Mouse (Mus musculus) kidney, embryonic 16.5 days (tissue): ENCODE results near the gene Ankrd35. TPM values are rescaled to one million over a fixed set of nuclear protein-coding genes. Genes with fewer than 3 reads are reported as not detected.
A peak's percentile ranks its signal among the peaks of the same experiment; 100 is the strongest.

Source experiments
- ATAC-seq: fragments of 200-750 bp; cut with Nextera tagmentation; 2 replicates; pipeline ENCODE4 v1.8.0; 2017; ENCODE audit warnings: moderate TSS enrichment; ENCODE audit not compliant: low FRiP score, low TSS enrichment
- H3K27ac ChIP-seq: fragments of 300-500 bp; sonication (generic); 2 replicates; pipeline ENCODE4 v1.5.1; 2014; ENCODE audit warnings: low read length
- H3K27me3 ChIP-seq: fragments of 300-500 bp; sonication (generic); 2 replicates; pipeline ENCODE4 v1.6.1; 2014; ENCODE audit warnings: low read length, control low read depth, mixed read lengths; ENCODE audit not compliant: insufficient read depth
- H3K36me3 ChIP-seq: fragments of 300-500 bp; sonication (generic); 2 replicates; pipeline ENCODE4 v1.6.1; 2014; ENCODE audit warnings: low read length, control low read depth, mixed read lengths; ENCODE audit not compliant: insufficient read depth
- H3K4me1 ChIP-seq: fragments of 300-500 bp; sonication (generic); 2 replicates; pipeline ENCODE4 v1.6.1; 2014; ENCODE audit warnings: low read length, control low read depth, mixed read lengths; ENCODE audit not compliant: insufficient read depth
- H3K4me2 ChIP-seq: fragments of 300-500 bp; sonication (generic); replicated peaks from 2 replicates; pipeline ENCODE4 v1.6.1; 2014; ENCODE audit warnings: low read depth, low read length
- H3K4me3 ChIP-seq: fragments of 300-500 bp; sonication (generic); 2 replicates; pipeline ENCODE4 v1.5.1; 2014; ENCODE audit warnings: mild to moderate bottlenecking, low read length
- H3K9ac ChIP-seq: fragments of 300-500 bp; sonication (generic); replicated peaks from 2 replicates; pipeline ENCODE4 v1.6.1; 2014; ENCODE audit warnings: low read length
- H3K9me3 ChIP-seq: fragments of 300-500 bp; sonication (generic); 2 replicates; pipeline ENCODE4 v1.6.1; 2016; ENCODE audit warnings: low read length, control low read depth
- WGBS: fragments of 180-500 bp; shearing (Covaris S2); extraction: QIAGEN DNeasy Blood & Tissue Kit; methylation state at CpG from one replicate; pipeline ENCODE4 v1.1.7; 2014; 5-methylcytosine and 5-hydroxymethylcytosine counted together
- polyA plus RNA-seq: library from polyadenylated mRNA; unstranded; fragments of >200 nt; fragmentation: Nextera tagmentation; extraction: Ambion mirVana; gene quantifications from 2 replicates; pipeline ENCODE4 v1.2.1, GENCODE M21; 2015

Gene Ankrd35
- polyA plus RNA-seq, 1 experiment from 2014 or later, result 1.6 TPM

- Histone ChIP-seq H3K4me1 (peaks cover 5% of the 10 kb centered on the region; the same call in 1 of the 2 replicates), H3K4me2 (peak overlapping the region; percentile 35), H3K27ac (no peak overlapping the region), H3K4me3 (no peak overlapping the region), H3K36me3 (peaks cover 61% of the 10 kb centered on the region), H3K9me3 (no peaks in the 10 kb centered on the region), H3K27me3 (no peaks in the 10 kb centered on the region), H3K9ac (no peak overlapping the region; the same call in 1 of the 2 replicates)
- WGBS, result 38% methylated on average over 14 of the region's 14 CpGs
- peak; percentile 35; the same call in 1 of the 2 replicates for ATAC-seq
Observed at GRCm38 (mm10) chr3:96719173-96719572, 49.2 kb downstream of the Ankrd35 start.

GRCm38 (mm10) chr3:96727343-96727827 lies 57.5 kb downstream of the Ankrd35 start, which contains the start of the genes Polr3c and Rnf115:
Polr3c (minus strand) TSS chr3:96727628.
Rnf115 (plus strand) TSS chr3:96727664.
- H3K4me2 ChIP-seq, result peak within 1 kb of the TSS; percentile 65
- peak within 1 kb of the TSS; percentile 64 for H3K27ac ChIP-seq
- peaks cover 19% of the 10 kb centered on the region for H3K36me3 ChIP-seq
- H3K9ac ChIP-seq, result peak within 1 kb of the TSS; percentile 81
- peak within 1 kb of the TSS; percentile 79 for H3K4me3 ChIP-seq
- ATAC-seq, result peak; percentile 99
- WGBS, result under 1% methylated on average over 48 of the region's 52 CpGs
- H3K9me3 ChIP-seq, result no peaks in the 10 kb centered on the region
- H3K27me3 ChIP-seq, result no peaks in the 10 kb centered on the region
- peaks cover 25% of the 10 kb centered on the region for H3K4me1 ChIP-seq

- peak overlapping the region; percentile 62 for H3K27ac ChIP-seq
- peaks cover 25% of the 10 kb centered on the region for H3K4me1 ChIP-seq
- peak overlapping the region; percentile 79 for H3K4me3 ChIP-seq
- peak overlapping the region; percentile 75 for H3K9ac ChIP-seq
- H3K27me3 ChIP-seq, result no peaks in the 10 kb centered on the region
- peak; percentile 50 for ATAC-seq
- peaks cover 15% of the 10 kb centered on the region for H3K36me3 ChIP-seq
- peak overlapping the region; percentile 64 for H3K4me2 ChIP-seq
- H3K9me3 ChIP-seq, result no peaks in the 10 kb centered on the region
- WGBS, result 1% methylated on average over 40 of the region's 42 CpGs
Observed at GRCm38 (mm10) chr3:96727828-96728633, 58.1 kb downstream of the Ankrd35 start.

GRCm38 (mm10) chr3:96728634-96729402 lies 58.9 kb downstream of the Ankrd35 start:
- peak overlapping the region; percentile 62; the same call in 1 of the 2 replicates for H3K27ac ChIP-seq
- H3K4me3 ChIP-seq, result peak overlapping the region; percentile 79
- peaks cover 25% of the 10 kb centered on the region for H3K4me1 ChIP-seq
- WGBS, result 50% methylated on average over 7 of the region's 7 CpGs
- H3K27me3 ChIP-seq, result no peaks in the 10 kb centered on the region
- H3K4me2 ChIP-seq, result peak overlapping the region; percentile 64
- H3K9ac ChIP-seq, result peak overlapping the region; percentile 75
- H3K9me3 ChIP-seq, result no peaks in the 10 kb centered on the region
- no peak for ATAC-seq
- peaks cover 7% of the 10 kb centered on the region; the same call in 1 of the 2 replicates for H3K36me3 ChIP-seq

- ATAC-seq, result no peak
- H3K36me3 ChIP-seq, result 0 out of 2 replicates have a peak, but pooled peaks cover 3% of the 10 kb centered on the region
- WGBS, result 51% methylated on average over 3 of the region's 3 CpGs
Observed at GRCm38 (mm10) chr3:96729403-96729784, 59.5 kb downstream of the Ankrd35 start.

GRCm38 (mm10) chr3:96730785-96731184 lies 60.9 kb downstream of the Ankrd35 start:
- 78% methylated on average over 5 of the region's 5 CpGs for WGBS

More at GRCm38 (mm10) chr3:96729403-96729784, 59.5 kb downstream of the Ankrd35 start:
- Histone ChIP-seq H3K9me3 (no peaks in the 10 kb centered on the region), H3K4me3 (no peak overlapping the region), H3K4me2 (0 out of 2 replicates have a peak overlapping the region, but pooled peaks have one; percentile 10), H3K27me3 (no peaks in the 10 kb centered on the region), H3K27ac (no peak overlapping the region), H3K9ac (no peak overlapping the region), H3K4me1 (peaks cover 28% of the 10 kb centered on the region)

GRCm38 (mm10) chr3:96733984-96734383 lies 64.1 kb downstream of the Ankrd35 start:
- Histone ChIP-seq H3K36me3 (no peaks in the 10 kb centered on the region), H3K4me1 (peaks cover 18% of the 10 kb centered on the region), H3K27me3 (no peaks in the 10 kb centered on the region), H3K27ac (no peak overlapping the region), H3K4me2 (no peak overlapping the region), H3K4me3 (no peak overlapping the region), H3K9me3 (no peaks in the 10 kb centered on the region), H3K9ac (no peak overlapping the region)
- 97% methylated on average over 1 of the region's 1 CpGs for WGBS
- no peak for ATAC-seq

More at GRCm38 (mm10) chr3:96730785-96731184, 60.9 kb downstream of the Ankrd35 start:
- no peak overlapping the region for H3K4me3 ChIP-seq
- no peak overlapping the region for H3K4me2 ChIP-seq
- no peaks in the 10 kb centered on the region for H3K36me3 ChIP-seq
- H3K9ac ChIP-seq, result no peak overlapping the region
- H3K9me3 ChIP-seq, result no peaks in the 10 kb centered on the region
- no peaks in the 10 kb centered on the region for H3K27me3 ChIP-seq
- no peak for ATAC-seq
- no peak overlapping the region for H3K27ac ChIP-seq
- peaks cover 29% of the 10 kb centered on the region for H3K4me1 ChIP-seq

- Histone ChIP-seq H3K27ac (no peak overlapping the region), H3K4me3 (no peak overlapping the region), H3K9me3 (no peaks in the 10 kb centered on the region), H3K36me3 (no peaks in the 10 kb centered on the region), H3K9ac (no peak overlapping the region), H3K4me2 (no peak overlapping the region), H3K27me3 (no peaks in the 10 kb centered on the region), H3K4me1 (0 out of 2 replicates have a peak, but pooled peaks cover 10% of the 10 kb centered on the region)
- 81% methylated on average over 2 of the region's 2 CpGs for WGBS
- no peak for ATAC-seq
Observed at GRCm38 (mm10) chr3:96735200-96735599, 65.3 kb downstream of the Ankrd35 start.

- H3K4me1 ChIP-seq, result 0 out of 2 replicates have a peak, but pooled peaks cover 7% of the 10 kb centered on the region
- no peaks in the 10 kb centered on the region for H3K9me3 ChIP-seq
- H3K36me3 ChIP-seq, result no peaks in the 10 kb centered on the region
- no peak for ATAC-seq
- H3K27ac ChIP-seq, result no peak overlapping the region
- no peaks in the 10 kb centered on the region for H3K27me3 ChIP-seq
- H3K4me2 ChIP-seq, result no peak overlapping the region
- H3K4me3 ChIP-seq, result no peak overlapping the region
- no peak overlapping the region for H3K9ac ChIP-seq
- 69% methylated on average over 1 of the region's 1 CpGs for WGBS
Observed at GRCm38 (mm10) chr3:96737013-96737740, 67.2 kb downstream of the Ankrd35 start.
